Mouse (Mus musculus): ENCODE measurements around the gene Eif3g.
A peak's percentile ranks its signal among the peaks of the same experiment; 100 is the strongest.

Gene Eif3g

GRCm38 (mm10) chr9:20898511-20899073 lies at the start of gene Eif3g:
Eif3g (minus strand) TSS chr9:20898623.
- peak; percentile 81 to 85 for DNase-seq (ENCODE audit: low spot score in 2 of 2)

DNA sequence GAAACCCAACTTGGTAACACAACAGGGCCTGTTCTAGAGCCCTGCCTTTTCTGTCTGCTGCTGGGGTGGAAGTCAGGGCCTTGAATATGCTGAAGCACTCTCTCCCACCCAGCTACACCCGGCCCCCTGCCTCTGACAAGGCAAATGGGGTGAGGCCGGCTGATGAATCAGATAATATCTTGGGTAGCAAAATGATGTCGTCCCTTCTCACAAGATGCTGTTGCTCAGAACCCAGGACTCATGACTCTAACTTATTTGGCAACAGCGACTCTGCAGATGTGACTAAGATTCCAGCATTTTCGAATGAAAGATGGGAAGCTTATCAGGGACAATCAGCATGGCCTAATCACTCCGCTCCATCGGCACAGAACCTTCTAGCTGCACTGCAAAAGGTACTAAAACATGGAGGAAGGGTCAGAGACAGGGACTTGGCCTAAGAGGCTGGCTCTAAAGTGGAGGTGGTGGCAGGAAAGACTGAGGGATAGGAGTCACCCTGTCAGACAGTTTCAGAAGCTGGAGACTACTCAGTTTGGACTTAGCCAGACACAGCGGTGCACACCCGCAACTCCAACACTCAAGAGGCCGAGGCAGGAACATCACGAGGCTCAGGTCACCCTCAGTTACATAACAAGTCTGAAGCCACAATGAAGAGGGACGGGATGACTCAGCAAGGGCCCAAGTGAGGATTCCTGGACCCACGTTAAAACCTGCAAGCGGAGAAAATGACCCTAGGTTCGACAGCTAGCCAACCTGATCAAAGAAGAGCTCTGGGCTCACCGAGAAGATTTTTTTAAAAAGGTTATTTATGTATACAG lies 47.9 kb upstream of the Eif3g start:
- no peak for DNase-seq (ENCODE audit: low spot score in 2 of 2)

DNA sequence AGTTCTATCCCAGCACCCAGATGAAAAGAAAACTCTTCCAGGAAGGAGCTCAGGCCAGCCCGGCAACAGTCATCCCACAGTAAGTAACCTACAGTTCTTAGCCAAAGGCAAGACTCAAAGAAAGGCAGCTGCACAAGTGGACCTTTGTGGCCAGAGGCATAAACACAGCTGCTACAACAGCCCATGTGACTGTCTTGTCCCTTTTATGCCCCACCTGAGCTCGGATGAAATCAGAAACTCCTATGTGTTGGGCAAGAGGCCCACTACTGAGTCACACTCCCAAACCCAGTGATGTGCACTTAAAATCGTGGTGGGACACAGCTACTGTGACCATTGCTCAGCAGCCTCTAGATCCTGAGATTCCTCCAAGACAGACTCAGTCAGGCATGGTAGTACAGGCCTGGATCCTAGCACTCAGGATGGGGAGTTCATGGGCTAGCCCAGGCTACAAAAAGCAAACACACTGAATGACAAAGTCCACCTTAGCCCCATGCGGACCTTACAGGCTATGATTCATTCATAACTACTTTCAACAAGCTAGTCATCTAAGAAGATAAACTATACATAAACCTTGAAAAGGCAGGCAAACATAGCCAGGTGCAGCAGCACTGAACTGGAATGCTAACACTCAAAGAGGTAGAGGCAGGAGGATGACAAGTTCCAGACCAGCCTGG lies 46.4 kb upstream of the Eif3g start:
- DNase-seq (ENCODE audit: low spot score in 2 of 2) = no peak

GRCm38 (mm10) chr9:20943911-20944310 lies 45.5 kb upstream of the Eif3g start:
- DNase-seq (ENCODE audit: low spot score in 2 of 2) = no peak

- no peak for DNase-seq (ENCODE audit: low spot score in 2 of 2)
These were observed 45.0 kb upstream of the Eif3g start for GRCm38 (mm10) chr9:20943396-20943795.

- DNase-seq (ENCODE audit: low spot score in 2 of 2) = no peak
These were observed 24.8 kb upstream of the Eif3g start for GRCm38 (mm10) chr9:20923258-20923657.

DNA sequence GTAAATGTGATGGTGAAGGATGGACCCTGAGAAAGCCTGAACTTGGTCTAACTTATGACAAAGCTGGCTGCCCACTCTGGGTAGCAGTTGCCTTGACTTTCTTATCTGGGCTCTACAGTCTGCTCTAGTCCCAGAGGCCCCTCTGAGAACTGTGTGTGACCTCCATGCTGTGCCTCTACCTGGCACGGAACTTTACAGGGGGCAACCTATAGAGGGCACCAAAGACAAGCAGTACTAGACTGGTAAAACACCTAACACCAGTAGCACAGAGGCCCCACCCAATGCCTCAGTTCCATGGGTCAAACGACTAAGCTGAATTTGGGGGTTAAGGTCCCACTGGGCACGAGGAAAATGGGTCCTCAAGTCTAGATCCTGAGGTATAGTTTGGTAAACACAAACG lies 17.7 kb upstream of the Eif3g start:
- peak; percentile 33 to 54 for DNase-seq (ENCODE audit: low spot score in 2 of 2)

GRCm38 (mm10) chr9:20909948-20910347 lies 11.5 kb upstream of the Eif3g start:
- DNase-seq (ENCODE audit: low spot score in 2 of 2) = no peak

DNA sequence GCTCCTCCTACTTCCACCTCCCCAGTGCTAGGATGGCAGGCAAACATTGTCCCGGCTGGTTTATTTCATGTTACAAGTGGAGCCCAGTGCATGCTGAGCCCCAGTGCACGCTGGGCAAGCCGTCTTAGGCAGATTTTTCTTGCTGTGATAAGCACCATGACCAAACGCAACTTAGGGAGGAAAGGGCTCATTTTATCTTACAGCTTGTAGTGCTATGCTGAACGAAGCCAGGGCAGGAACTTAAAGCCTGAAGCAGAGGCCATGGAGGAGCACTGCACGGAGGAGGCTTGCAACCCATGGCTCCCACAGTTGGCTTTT lies 3.7 kb upstream of the Eif3g start:
- DNase-seq (ENCODE audit: low spot score in 2 of 2) = no peak

DNA sequence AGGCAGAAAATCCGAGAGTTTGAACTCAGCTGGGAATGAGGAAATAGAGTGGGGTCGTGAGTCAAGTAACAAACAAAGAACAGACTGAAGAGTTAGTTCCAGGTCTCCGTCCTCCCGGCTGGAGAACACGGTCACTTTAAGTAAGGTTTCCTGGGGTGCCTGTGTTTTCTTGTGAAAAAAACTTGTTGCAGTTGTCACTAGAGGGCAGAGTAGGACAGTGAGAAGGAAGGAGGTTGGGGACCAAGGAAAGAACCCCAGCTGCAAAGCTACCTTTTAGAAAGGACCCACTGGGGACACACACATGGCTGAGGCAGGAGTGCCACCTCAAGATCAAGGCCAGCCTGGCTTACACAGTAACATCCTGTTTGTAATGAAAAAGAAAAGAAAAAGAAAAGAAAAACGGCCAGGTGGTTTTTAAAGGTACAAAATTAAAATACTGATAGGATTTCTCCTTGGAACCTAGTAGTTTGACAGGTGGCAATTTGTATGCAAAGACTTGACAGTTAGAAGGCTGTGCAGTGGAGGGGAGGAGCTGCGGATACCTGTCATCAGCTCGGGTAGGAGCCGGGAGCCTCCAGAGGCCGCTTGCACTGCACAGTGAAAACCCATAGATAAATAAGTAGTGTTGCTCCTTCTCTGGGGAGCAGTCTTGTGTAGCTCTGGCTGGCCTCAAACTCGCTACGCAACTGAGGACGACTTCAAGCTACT lies 3.2 kb upstream of the Eif3g start:
- peak; percentile 51 to 65 for DNase-seq (ENCODE audit: low spot score in 2 of 2)

- DNase-seq (ENCODE audit: low spot score in 2 of 2) = no peak
These were observed 500 bp downstream of the Eif3g start for GRCm38 (mm10) chr9:20897736-20898510.

- DNase-seq (ENCODE audit: low spot score in 2 of 2) = no peak
These were observed 3.0 kb downstream of the Eif3g start for GRCm38 (mm10) chr9:20895382-20895781.

- DNase-seq (ENCODE audit: low spot score in 2 of 2) = no peak
These were observed 3.8 kb downstream of the Eif3g start for GRCm38 (mm10) chr9:20894629-20895028.

DNA sequence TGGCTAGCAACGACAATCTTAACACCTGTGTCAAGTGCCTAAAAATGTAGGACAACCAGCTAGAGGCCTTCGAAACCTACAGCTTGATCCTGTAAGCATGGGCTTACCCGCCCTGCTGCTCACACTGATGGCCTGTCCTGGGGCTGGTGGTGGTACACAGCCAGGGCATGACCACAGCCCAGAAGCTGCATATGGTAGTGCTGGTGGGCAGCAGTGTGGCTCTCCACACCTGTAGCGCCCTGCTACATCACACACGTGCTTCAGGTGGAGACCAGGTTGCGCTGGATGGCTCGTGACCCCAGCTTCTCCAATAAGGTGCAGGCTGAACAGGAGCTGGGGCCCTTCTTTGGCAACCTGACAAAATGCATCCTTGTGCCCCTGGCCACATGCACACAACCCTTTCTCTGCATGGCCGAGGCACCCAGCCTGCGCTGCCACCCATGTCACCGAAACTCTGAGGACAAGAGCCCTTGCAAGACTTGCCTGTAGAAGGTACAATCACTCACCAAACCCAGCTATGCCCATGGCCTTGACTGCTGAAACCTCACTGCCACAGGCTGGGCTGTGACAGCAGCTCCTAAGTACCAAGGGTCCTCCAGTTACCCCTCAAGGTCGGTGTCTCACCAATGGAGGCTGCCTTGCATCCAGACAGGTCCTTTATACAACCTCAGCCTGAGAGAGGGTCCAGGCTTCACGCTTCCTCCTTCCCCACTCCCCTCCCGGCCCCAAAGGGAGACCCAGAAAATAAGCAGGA lies 4.7 kb downstream of the Eif3g start:
- no peak for DNase-seq (ENCODE audit: low spot score in 2 of 2)

- no peak for DNase-seq (ENCODE audit: low spot score in 2 of 2)
These were observed 5.4 kb downstream of the Eif3g start for GRCm38 (mm10) chr9:20893069-20893468.

- DNase-seq (ENCODE audit: low spot score in 2 of 2) = no peak
These were observed 6.2 kb downstream of the Eif3g start for GRCm38 (mm10) chr9:20892104-20892653.

- no peak for DNase-seq (ENCODE audit: low spot score in 2 of 2)
These were observed 6.9 kb downstream of the Eif3g start for GRCm38 (mm10) chr9:20891339-20892103.

- no peak for DNase-seq (ENCODE audit: low spot score in 2 of 2)
These were observed 8.0 kb downstream of the Eif3g start for GRCm38 (mm10) chr9:20890411-20890810.

- peak; percentile 67 to 72 for DNase-seq (ENCODE audit: low spot score in 2 of 2)
These were observed 9.0 kb downstream of the Eif3g start for GRCm38 (mm10) chr9:20889185-20890141.

Measured in spleen, postnatal 36 days (tissue).